Mouse (Mus musculus) lung, postnatal 0 days (tissue): ENCODE measurements around the gene Homer2. TPM values are rescaled to one million over a fixed set of nuclear protein-coding genes. Genes with fewer than 3 reads are reported as not detected.

Source experiments
- ATAC-seq: fragments of 200-750 bp; cut with Nextera tagmentation; 2 replicates; pipeline ENCODE4 v1.8.0; 2017; ENCODE audit warnings: moderate library complexity
- DNase-seq: peaks from one replicate; pipeline ENCODE4 v3.0.0-alpha.2; 2016; ENCODE audit warnings: low spot score
- H3K27ac ChIP-seq: fragments of 300-500 bp; sonication (generic); 2 replicates; pipeline ENCODE4 v1.5.1; 2014; ENCODE audit warnings: antibody characterized with exemption, mild to moderate bottlenecking, low read length, mixed read lengths
- H3K27me3 ChIP-seq: fragments of 300-500 bp; sonication (generic); replicated peaks from 2 replicates; pipeline ENCODE4 v1.6.1; 2014; ENCODE audit warnings: low read length, mixed read lengths; ENCODE audit not compliant: insufficient read depth
- H3K36me3 ChIP-seq: fragments of 300-500 bp; sonication (generic); 2 replicates; pipeline ENCODE4 v1.6.1; 2014; ENCODE audit warnings: low read length, mixed read lengths; ENCODE audit not compliant: insufficient read depth
- H3K4me1 ChIP-seq: fragments of 300-500 bp; sonication (generic); 2 replicates; pipeline ENCODE4 v1.6.1; 2014; ENCODE audit warnings: antibody characterized with exemption, low read depth, low read length, mixed read lengths; ENCODE audit not compliant: insufficient read depth
- H3K4me2 ChIP-seq: fragments of 300-500 bp; sonication (generic); replicated peaks from 2 replicates; pipeline ENCODE4 v1.6.1; 2014; ENCODE audit warnings: low read depth, mild to moderate bottlenecking, low read length, moderate library complexity, mixed read lengths
- H3K4me3 ChIP-seq: fragments of 300-500 bp; sonication (generic); 2 replicates; pipeline ENCODE4 v1.5.1; 2014; ENCODE audit warnings: low read depth, low read length
- H3K9ac ChIP-seq: fragments of 300-500 bp; sonication (generic); replicated peaks from 2 replicates; pipeline ENCODE4 v1.6.1; 2014; ENCODE audit warnings: low read depth, mild to moderate bottlenecking
- H3K9me3 ChIP-seq: fragments of 300-500 bp; sonication (generic); 2 replicates; pipeline ENCODE4 v1.6.1; 2016; ENCODE audit warnings: low read length, mixed read lengths
- CTCF ChIP-seq: IDR thresholded peaks from 2 replicates; pipeline ENCODE4 v1.5.1; 2016; ENCODE audit warnings: antibody characterized with exemption, mild to moderate bottlenecking
- EP300 ChIP-seq: IDR thresholded peaks from 2 replicates; pipeline ENCODE4 v1.6.1; 2016; ENCODE audit warnings: antibody characterized with exemption, mild to moderate bottlenecking, control low read depth
- WGBS: fragments of 180-500 bp; shearing (Covaris S2); extraction: QIAGEN DNeasy Blood & Tissue Kit; methylation state at CpG from one replicate; pipeline ENCODE4 v1.1.7; 2014; 5-methylcytosine and 5-hydroxymethylcytosine counted together
- polyA plus RNA-seq: library from polyadenylated mRNA; unstranded; fragments of >200 nt; fragmentation: Nextera tagmentation; extraction: Ambion mirVana; gene quantifications from 2 replicates; pipeline ENCODE4 v1.2.1, GENCODE M21; 2015

The Homer2 gene
- polyA plus RNA-seq, 1 experiment from 2014 or later = 16.8 TPM

- H3K9ac ChIP-seq = no peak overlapping the region
- DNase-seq (no peak), ATAC-seq (no peak)
- H3K27ac ChIP-seq = no peak overlapping the region
- no peaks in the 10 kb centered on the region for H3K9me3 ChIP-seq
- H3K4me2 ChIP-seq = no peak overlapping the region
- no peaks in the 10 kb centered on the region for H3K4me1 ChIP-seq
- TF ChIP-seq CTCF (no peak), EP300 (no peak)
- no peaks in the 10 kb centered on the region for H3K36me3 ChIP-seq
- WGBS = 86% methylated on average over 10 of the region's 10 CpGs
- no peaks in the 10 kb centered on the region for H3K27me3 ChIP-seq
- H3K4me3 ChIP-seq = no peak overlapping the region
Observed at GRCm38 (mm10) chr7:81723851-81724250, 16.5 kb upstream of the Homer2 start.

GRCm38 (mm10) chr7:81721271-81721670, 13.9 kb upstream of the Homer2 start:
- Histone ChIP-seq H3K4me3 (no peak overlapping the region), H3K36me3 (no peaks in the 10 kb centered on the region), H3K4me1 (no peaks in the 10 kb centered on the region), H3K9me3 (no peaks in the 10 kb centered on the region), H3K9ac (no peak overlapping the region), H3K27ac (no peak overlapping the region), H3K4me2 (no peak overlapping the region), H3K27me3 (no peaks in the 10 kb centered on the region)
- ATAC-seq (no peak), DNase-seq (no peak)
- 59% methylated on average over 5 of the region's 5 CpGs for WGBS
- TF ChIP-seq EP300 (no peak), CTCF (no peak)

- ATAC-seq = no peak
- Histone ChIP-seq H3K9me3 (no peaks in the 10 kb centered on the region), H3K27me3 (no peaks in the 10 kb centered on the region), H3K4me1 (no peaks in the 10 kb centered on the region), H3K9ac (no peak overlapping the region), H3K27ac (no peak overlapping the region), H3K4me3 (no peak overlapping the region), H3K36me3 (no peaks in the 10 kb centered on the region), H3K4me2 (no peak overlapping the region)
- TF ChIP-seq EP300 (no peak), CTCF (no peak)
- no peak for DNase-seq
- 63% methylated on average over 1 of the region's 1 CpGs for WGBS
Observed at GRCm38 (mm10) chr7:81719216-81719661, 11.9 kb upstream of the Homer2 start.

GRCm38 (mm10) chr7:81718657-81719056, 11.3 kb upstream of the Homer2 start:
- TF ChIP-seq CTCF = no peak
- no peak for TF ChIP-seq EP300
- H3K4me2 ChIP-seq = no peak overlapping the region
- no peaks in the 10 kb centered on the region for H3K36me3 ChIP-seq
- H3K27ac ChIP-seq = no peak overlapping the region
- no peak overlapping the region for H3K9ac ChIP-seq
- DNase-seq (no peak), ATAC-seq (no peak)
- H3K27me3 ChIP-seq = no peaks in the 10 kb centered on the region
- H3K4me1 ChIP-seq = no peaks in the 10 kb centered on the region
- no peak overlapping the region for H3K4me3 ChIP-seq
- 67% methylated on average over 1 of the region's 1 CpGs for WGBS
- H3K9me3 ChIP-seq = no peaks in the 10 kb centered on the region

- 80% methylated on average over 4 of the region's 4 CpGs for WGBS
- no peaks in the 10 kb centered on the region for H3K9me3 ChIP-seq
- no peak for TF ChIP-seq EP300
- no peak for TF ChIP-seq CTCF
- DNase-seq (no peak), ATAC-seq (no peak)
- H3K27ac ChIP-seq = no peak overlapping the region
- H3K4me3 ChIP-seq = no peak overlapping the region
- H3K27me3 ChIP-seq = peaks cover 7% of the 10 kb centered on the region; the same call in 1 of the 2 replicates
- H3K36me3 ChIP-seq = no peaks in the 10 kb centered on the region
- no peak overlapping the region for H3K9ac ChIP-seq
- H3K4me1 ChIP-seq = 0 out of 2 replicates have a peak, but pooled peaks cover 4% of the 10 kb centered on the region
- H3K4me2 ChIP-seq = no peak overlapping the region
Observed at GRCm38 (mm10) chr7:81710166-81710565, 2.8 kb upstream of the Homer2 start.

- Histone ChIP-seq H3K4me3 (no peak overlapping the region), H3K9me3 (no peaks in the 10 kb centered on the region), H3K36me3 (no peaks in the 10 kb centered on the region), H3K4me2 (no peak overlapping the region), H3K27ac (no peak overlapping the region), H3K9ac (no peak overlapping the region), H3K4me1 (0 out of 2 replicates have a peak, but pooled peaks cover 4% of the 10 kb centered on the region), H3K27me3 (peaks cover 7% of the 10 kb centered on the region; the same call in 1 of the 2 replicates)
- ATAC-seq = no peak
- no peak for DNase-seq
- no peak for TF ChIP-seq EP300
Observed at GRCm38 (mm10) chr7:81708165-81708564, 838 bp upstream of the Homer2 start.
